In genomic region chr1:57612931-57613804, GRCm38 (mm10) we compare ENCODE assay signal across 7 mouse cellular contexts.
DNase-seq lines count a peak whose midpoint lies in the region; ATAC-seq lines count a peak whose summit lies in the region.

No protein-coding gene starts in this region.

- H3K27ac ChIP-seq in hindbrain, embryonic 16.5 days (ENCODE audit: low read depth, low read length) = 0 out of 2 replicates have a peak overlapping the region, but pooled peaks have one; percentile 4
- H3K27ac ChIP-seq in liver, embryonic 12.5 days = no peak overlapping the region

- peak; percentile 42 for DNase-seq in retina, postnatal 1 day
- DNase-seq in retina, embryonic 14.5 days (ENCODE audit: low spot score) = no peak
- no peak for DNase-seq in spleen, postnatal 36 days (ENCODE audit: low spot score in 2 of 2)
- DNase-seq in urinary bladder, postnatal 4 days (ENCODE audit: low spot score in 2 of 2) = no peak
- no peak for DNase-seq in testis, postnatal 10 days (ENCODE audit: low spot score)

- peaks cover 6% of the 10 kb centered on the region for H3K4me1 ChIP-seq in hindbrain, embryonic 16.5 days (ENCODE audit: control insufficient read depth, insufficient read depth, low read depth, low read length)
- H3K4me1 ChIP-seq in liver, embryonic 12.5 days = no peaks in the 10 kb centered on the region

- H3K9me3 ChIP-seq in hindbrain, embryonic 16.5 days (ENCODE audit: control insufficient read depth, low read length) = no peaks in the 10 kb centered on the region
- H3K9me3 ChIP-seq in liver, embryonic 12.5 days (replicated peaks) = no peaks in the 10 kb centered on the region

- 19% methylated on average over 17 of the region's 17 CpGs for WGBS in hindbrain, embryonic 16.5 days
- WGBS in liver, embryonic 12.5 days (ENCODE audit: insufficient replicate concordance) = 31% methylated on average over 16 of the region's 17 CpGs

- H3K27me3 ChIP-seq in hindbrain, embryonic 16.5 days (replicated peaks; ENCODE audit: control insufficient read depth, insufficient read depth, low read length) = no peaks in the 10 kb centered on the region
- no peaks in the 10 kb centered on the region for H3K27me3 ChIP-seq in liver, embryonic 12.5 days (replicated peaks)

- H3K4me3 ChIP-seq in hindbrain, embryonic 16.5 days (ENCODE audit: low read length) = no peak overlapping the region
- no peak overlapping the region for H3K4me3 ChIP-seq in liver, embryonic 12.5 days

- ATAC-seq in hindbrain, embryonic 16.5 days = peak; percentile 50; the same call in 1 of the 2 replicates
- ATAC-seq in liver, embryonic 12.5 days = no peak

- peak overlapping the region; percentile 33 for H3K4me2 ChIP-seq in hindbrain, embryonic 16.5 days (ENCODE audit: low read length)
- H3K4me2 ChIP-seq in liver, embryonic 12.5 days = peak overlapping the region; percentile 31; the same call in 1 of the 2 replicates

- H3K36me3 ChIP-seq in hindbrain, embryonic 16.5 days (ENCODE audit: control insufficient read depth, insufficient read depth, low read length) = no peaks in the 10 kb centered on the region
- H3K36me3 ChIP-seq in liver, embryonic 12.5 days = no peaks in the 10 kb centered on the region

- H3K9ac ChIP-seq in hindbrain, embryonic 16.5 days (ENCODE audit: low read depth, low read length) = no peak overlapping the region
- no peak overlapping the region for H3K9ac ChIP-seq in liver, embryonic 12.5 days
